Mouse (Mus musculus) CH12F3 (cell line): ENCODE results near the gene Dgkg.

Source experiments
- in situ Hi-C: fragments of 300-500 bp; cut with MboI; formaldehyde crosslinking; loops from 2 replicates; pipeline ENCODE4 v1.14.3; 2020; ENCODE audit warnings: low sequenced_read_pairs

Dgkg gene

DNA sequence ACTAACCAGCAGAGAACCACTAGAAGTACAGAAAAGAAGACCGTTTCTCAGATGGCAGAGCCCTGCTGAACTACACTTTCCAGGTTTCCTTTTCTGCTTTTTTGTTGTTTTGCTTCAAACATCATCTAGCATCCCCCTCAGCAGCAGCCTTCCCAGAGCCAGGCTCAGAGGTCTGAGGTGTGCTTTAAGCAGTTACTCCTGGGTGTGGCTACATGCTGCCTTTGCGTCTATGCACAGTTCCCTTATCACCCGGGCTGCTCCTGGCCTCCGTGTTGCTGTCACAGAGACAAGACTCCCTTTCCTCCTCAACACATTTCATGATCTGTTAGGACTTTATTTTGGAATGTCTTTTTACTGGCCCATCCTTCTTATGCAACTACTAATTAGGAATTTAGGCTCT lies 153.6 kb downstream of the Dgkg start:
- in situ Hi-C loops: no loop called here

DNA sequence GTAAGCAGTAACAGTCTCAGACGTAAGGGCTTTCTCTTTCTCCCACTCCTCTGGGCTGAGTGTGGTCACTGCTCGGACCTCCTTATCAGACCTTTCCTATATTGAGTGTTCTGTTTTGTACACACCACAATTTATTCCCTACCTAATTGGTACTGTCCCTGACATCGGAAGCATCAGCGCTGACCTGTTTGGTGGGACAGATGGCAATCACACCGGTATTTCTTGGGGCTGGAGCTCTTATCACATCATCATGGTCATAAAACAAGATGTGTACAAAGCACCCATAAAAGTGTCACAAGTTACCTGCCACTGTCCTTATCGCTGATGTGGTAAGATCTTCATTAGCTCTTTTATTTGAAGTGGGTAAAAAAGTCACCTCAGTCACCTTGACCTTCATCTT lies 155.2 kb downstream of the Dgkg start:
- in situ Hi-C loops: no loop called here

DNA sequence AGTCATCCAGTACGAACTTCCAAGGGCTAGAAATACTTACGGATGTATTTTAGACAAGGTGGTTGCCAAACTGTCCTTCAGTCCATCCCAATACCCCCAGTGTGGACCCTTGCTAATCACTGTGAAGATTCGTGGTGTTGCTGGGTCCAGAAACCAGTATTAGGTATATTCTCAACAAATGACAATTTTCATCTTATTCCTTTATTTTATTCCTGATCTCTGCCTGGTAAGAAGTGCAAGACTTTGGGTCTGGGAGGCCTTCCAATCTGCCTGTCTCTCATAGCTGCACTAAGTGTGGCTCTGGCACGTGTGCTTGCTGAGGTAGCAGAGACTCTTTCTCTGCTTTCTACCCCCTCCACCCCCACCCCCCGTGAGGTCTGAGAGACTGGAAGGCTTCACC lies 156.5 kb downstream of the Dgkg start:
- in situ Hi-C loops: no loop called here

DNA sequence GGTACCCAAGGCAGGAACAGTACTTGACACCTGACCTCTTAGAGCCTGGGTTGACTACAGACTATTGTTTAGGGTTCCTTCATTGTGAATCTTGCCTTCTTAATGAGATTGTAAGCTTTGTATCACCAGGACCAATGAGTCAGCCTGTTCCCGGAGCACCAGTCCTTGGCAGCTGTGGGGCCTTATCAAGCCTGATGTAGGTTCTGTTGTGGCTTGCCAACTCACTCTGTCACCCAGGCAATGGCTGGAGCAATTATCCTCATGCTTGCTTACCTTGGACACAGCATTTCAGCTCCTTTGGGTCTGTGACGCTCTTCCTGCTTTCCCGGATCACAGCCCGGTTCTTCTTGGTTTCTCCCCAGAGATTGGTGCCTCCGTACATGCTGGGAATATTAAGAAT lies 157.1 kb downstream of the Dgkg start:
- in situ Hi-C loops: no loop called here

DNA sequence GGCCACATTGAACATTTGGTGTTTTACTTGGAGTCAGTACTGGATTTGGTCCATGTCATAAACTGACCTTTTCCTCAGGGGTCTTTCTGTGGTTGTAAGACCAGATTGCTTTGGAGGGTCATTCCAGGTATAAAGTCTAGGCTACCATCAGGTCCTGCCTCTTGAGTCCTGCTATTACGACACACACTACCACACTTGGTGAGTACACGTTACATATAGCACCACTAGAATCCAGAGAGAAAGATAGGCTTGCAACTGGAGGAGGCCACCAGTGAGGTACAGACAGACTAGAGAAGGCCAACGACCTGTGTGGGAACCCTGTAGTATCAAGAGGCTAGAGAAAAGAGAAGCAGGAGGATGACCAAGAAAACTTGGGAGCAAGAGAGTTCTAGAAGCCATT lies 157.6 kb downstream of the Dgkg start:
- in situ Hi-C loops: no loop called here

DNA sequence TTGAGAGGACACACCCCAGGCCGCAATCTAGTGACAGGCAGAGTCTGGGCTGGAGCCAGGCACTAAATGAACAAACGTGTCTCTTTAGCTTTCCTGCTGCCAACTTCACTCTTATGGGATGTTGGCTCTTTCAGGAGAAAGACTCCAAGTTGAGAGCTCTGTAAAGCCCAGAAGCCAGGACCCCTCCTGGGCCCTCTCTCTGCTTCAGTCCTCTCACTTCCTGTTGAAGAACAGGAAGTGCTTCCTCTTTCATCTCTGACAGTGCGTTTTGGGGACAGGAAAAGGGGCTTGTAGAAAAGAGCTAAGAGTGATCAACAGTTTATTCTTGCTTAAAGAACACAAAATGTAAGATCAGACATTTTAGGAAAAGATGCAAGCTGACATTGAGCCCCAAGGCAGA lies 159.0 kb downstream of the Dgkg start:
- in situ Hi-C loops: no loop called here

DNA sequence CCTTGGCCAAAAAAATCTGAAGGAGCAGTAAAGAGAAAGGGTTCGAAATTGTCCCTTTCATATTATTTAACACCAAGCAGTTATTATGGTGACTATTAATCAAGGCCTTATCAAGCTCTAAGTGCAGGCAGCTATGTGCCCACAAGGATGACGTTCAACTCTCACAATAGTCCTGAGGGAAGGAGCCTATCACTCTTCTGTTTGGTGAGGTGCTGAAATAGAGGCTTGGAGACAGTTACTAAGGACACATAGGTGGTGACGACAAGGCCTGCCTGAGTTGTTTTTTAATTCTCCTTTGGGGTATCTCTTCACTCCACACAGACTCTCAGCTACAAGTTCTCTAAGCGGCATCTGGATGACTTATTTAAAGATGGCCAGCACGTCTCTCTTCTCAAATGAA lies 161.8 kb downstream of the Dgkg start:
- in situ Hi-C loops: no loop called here

DNA sequence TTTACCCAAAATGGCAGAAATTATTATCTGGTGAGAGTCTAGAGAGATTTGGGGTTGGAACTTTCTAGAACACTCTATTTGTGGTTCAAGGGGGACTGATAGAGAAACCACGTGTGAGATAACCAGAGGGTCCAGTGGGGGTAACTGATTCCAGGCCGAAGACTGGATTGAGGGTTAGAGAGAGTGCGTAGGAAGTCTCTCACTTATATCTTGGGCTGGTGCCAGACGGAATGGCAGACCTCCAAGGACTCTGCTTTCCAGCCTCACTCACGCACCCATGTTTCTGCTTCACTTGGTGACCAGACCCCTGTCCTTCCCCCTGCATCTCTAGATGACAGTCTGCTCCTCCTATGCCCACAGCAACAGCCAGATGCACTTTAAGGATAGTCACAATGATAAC lies 162.2 kb downstream of the Dgkg start:
- in situ Hi-C loops: no loop called here

DNA sequence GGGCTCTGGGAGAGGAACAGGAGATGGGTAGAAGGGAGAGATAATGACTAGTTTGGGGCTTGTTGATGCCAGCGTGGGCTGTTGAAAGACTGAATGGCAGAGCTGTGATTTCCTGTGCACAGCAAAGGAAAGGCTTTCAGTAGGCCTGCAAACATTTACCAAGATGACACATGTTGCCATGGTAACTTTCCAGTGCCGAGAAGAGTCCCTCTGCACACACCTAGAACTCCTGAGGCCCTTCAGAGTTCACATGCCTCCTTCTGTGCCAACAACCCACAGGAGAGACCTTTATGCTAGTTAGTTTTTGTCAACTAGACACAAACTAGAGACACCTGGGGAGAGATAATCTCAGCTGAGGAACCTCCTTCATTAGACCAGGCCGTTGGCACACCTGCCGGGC lies 163.6 kb downstream of the Dgkg start:
- in situ Hi-C loops: no loop called here

DNA sequence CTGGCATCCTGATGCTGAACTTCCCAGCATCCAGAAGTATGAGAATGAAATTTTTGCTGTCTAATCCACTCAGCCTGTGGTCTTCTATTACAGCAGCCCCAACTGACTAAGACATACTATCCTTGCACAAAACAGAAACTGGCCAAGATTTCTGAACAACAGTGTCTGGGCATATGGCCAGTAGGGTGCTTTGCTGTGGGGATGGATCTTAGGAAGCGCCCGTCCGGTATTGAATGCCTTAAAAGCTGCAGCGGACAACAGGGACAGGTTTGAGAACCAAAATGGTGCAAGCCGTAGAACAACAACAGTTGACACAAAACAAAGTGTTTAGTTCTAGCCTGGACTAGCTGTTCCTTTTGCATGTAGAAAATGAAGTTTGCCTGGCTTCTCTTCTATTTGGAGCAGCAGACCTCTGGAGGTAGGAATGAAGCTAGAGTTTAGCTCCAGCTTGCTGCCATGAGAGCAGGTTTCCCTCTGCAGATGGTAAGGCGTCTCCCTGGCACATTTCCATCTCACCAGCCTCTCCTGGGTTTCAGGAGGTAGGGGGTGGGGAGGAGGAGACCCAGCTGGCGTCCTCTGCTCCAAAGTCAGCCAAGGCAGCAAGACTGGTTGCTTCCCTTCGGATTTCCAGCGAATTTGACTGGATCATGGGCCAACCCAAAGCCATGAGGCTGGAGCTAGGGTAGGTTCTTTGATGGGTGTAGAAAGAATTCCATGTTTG lies 165.4 kb downstream of the Dgkg start:
- in situ Hi-C loops: no loop called here

DNA sequence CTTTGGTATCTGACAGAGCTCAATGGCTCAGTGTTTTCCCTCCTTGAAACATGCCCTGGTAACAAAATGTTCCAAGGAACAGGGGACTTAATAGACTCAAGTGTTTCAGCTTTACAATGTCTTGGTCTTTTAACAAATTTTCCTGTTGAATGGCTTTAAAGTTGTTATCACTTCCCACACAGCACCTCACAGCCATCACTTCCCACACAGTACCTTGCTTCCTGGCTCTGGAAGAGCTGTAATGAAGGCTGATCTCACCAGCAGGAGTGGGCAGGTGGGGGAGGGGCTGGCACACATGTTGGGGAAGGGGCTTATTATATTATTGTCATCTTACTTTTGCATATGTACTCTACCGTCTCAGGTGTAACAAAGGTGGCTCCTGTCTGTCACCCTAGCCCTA lies 173.1 kb downstream of the Dgkg start:
- in situ Hi-C loops: no loop called here

DNA sequence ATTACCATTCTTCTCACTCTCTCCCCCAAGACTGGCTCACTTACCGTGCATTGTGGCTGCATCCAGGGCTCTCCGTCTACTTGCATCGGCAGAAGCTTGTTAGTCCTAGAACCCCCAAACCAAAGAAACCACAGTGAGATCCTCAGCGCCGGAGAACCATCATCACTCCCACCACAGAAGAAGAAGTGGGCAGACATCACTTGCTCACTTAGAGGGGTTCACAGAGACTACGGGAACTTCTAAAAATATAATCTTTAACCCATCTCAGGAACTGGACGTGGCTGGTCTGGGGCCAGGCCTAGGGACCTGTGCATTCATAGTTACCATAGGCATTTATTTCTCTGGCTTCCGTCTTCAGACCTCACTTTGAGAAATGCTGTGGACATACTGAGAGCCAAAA lies 177.7 kb downstream of the Dgkg start:
- in situ Hi-C loops: no loop called here

DNA sequence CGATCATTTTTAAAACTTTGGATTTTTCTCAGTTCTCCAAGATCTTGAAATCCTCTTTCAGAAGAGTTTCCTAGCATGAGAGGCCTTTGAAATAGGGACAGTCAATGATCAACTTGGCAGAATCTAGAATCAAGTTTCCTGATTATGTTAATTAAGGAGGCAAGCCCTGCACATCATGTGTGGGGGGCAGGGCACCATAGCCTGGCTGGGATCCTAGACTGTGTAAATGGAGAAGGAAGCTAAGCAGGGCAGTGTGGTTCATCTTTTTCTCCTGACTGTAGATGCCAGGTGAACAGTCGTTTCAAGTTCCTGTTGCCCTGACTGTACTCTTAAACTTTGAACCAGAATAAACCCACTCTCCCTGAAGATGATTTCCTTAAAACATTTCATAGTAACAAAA lies 185.3 kb downstream of the Dgkg start:
- in situ Hi-C loops: no loop called here

DNA sequence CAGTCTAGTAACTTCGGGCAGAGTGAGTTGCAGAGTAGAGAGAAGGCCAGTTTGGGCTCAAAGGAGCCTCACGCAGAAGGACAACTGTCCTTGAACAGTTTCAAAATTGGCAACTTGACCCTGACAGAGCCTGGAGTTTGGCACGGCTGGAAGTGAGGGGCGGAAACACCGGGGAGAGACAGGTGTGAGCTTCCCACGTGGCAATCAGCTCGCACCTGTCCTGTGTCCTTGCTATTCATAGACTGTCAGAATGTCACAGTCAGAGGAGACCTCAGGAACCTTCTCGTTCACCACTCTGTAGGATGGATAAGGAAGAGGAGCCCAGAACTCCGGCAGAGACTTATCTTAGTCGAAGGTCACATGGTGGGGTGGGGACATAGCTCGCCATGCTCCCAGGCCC lies 187.6 kb downstream of the Dgkg start:
- in situ Hi-C loops: no loop called here

DNA sequence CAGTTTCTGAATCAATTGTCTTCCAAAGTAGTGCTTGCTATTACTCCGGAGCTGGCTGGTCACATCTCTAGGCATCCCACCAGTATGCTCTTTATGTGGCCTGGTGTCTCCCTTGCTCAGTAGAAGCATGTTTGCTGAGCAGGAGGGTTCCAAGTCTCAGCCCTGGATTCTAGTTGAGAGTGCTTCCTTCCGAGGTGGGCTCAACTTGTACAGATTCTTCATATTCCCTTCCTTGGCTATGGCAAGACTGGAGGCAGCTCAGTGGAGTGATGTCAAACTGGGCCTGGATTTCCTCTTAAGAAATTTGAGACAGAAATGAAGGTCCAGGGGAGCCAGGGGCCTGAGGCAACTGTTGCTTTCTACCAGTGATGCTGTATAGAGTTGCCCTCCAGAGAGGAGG lies 189.9 kb downstream of the Dgkg start:
- in situ Hi-C loops: no loop called here

DNA sequence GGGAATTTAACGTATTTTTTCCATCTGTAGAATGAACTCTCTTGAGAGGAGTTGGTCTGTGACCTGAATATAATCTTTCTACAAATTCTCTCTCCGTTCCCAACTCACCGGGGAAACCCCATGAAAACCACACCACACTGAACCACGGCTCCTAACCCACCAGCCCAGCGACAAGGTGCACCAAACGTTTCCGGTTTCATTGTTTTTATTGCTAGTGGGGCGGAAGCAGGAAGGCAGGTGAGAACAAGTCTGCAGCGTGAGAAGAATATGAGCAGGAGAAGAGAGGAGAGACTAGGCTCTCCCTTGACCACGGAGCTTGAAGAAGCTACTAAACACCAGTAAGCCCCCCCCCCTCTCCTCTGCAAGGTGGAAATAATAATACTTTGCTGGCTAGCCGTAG lies 190.6 kb downstream of the Dgkg start:
- in situ Hi-C loops: no loop called here

DNA sequence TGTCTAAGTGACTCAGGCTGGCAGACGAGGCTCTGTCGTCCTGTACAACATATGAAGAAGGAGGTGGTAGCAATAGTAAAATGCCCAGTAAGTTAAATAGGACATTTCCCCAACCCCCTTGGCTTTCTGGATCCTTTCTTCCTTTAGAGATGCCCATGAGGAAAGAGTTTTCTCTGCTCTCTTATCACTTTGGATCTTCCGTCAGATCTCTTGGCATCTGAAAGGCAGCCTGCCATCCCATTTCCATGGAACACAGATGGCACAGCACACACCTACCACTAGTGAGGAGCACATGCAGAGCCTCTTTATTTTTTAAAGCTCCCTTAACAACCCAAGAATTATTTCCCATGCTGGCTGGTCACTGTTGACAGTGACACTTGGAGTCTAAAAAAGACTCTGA lies 194.8 kb downstream of the Dgkg start:
- in situ Hi-C loops: no loop called here

DNA sequence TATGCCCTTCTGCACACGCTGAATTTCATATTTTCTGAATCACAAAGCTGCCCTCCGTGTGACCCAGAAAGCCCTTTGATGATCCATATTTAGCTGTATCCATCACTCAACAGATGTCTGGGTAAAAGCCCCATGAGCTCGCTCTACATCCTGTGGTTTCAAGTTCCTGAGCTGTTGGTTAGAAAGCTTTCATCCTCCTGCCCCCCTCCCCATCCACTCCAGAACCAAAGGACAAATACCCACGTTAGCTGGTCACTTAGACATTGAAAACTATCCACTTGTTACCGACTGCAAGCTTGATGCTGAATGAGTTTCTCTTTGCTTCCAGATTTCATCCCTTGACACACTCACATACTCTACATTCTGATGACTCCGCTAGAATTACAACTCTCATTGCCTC lies 195.3 kb downstream of the Dgkg start:
- in situ Hi-C loops: no loop called here

DNA sequence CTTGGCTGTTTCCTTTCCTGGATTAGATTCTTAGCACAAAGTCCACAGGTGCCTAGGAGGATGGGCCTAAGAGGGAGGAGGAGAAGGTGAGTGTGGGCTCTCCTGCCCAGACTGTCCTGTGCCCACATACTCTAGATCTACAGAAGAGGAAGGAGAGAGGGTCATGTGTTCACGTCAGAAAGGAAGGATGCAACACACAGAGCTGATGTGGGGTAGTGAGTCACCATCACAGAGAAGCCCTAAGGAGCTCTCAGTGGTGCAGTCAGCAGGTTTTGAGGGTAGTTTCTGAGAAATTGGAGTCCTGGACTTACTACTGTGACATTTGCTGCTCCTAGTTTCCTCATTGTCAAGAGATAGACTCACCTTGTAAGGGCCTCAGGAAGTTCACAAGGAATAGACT lies 196.1 kb downstream of the Dgkg start:
- in situ Hi-C loops: no loop called here

DNA sequence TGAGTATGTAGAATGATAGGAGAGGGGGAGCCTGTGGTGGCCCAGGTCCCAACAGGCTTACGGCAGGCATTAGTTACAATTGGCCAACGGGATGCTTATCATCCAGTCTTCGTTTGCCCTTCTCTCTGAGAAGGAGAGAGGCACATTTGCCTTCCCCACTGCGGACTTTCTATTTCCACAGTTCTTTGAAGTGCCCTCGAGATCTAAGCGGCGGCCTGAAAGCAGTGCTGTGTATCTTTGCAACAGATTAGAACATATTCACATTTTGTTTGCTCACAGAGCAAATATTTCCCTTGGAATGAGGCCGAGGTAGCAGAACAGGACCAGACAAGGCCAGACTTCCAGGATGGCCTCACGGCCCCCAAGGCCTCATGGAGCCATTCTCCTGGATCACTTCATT lies 204.9 kb downstream of the Dgkg start:
- in situ Hi-C loops: no loop called here

DNA sequence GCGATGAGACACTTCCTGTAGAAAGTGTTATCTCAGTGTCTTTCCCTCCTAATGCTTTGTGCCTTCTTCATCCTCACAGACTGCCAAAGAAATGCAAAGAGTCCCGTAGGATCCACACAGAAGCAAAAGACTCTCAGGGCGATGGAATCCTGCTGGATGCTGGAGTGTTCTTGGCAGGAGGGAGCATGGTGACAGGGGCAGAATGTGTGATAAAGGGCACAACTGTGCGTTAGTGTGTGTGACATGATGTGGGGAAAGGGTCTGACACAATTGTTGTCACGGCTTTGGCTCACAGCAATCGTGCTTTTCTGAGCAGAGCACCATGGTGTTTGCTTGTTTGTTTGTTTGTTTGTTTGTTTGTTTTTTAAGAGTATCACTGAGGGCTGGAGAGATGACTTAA lies 208.9 kb downstream of the Dgkg start:
- in situ Hi-C loops: no loop called here

DNA sequence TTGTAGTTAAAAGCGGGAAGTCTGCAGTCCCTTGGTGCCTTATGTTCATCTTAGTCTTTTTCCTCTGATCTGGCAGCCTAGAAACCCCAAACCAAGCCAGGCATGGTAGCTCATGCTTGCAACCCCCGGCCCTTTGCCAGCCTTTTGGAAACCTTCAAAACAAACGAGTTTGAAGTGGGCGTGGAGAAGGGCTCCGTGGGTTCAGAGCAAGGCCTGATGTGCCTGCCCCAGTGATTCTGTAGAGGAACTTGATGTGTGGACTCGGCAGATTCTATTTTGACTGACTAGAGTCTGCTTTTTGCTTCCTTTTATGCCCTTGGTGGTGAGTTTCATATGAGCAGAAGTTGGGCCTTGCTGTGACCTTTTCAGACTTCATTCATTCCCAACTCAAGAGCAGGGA lies 212.2 kb downstream of the Dgkg start:
- in situ Hi-C loops: no loop called here

DNA sequence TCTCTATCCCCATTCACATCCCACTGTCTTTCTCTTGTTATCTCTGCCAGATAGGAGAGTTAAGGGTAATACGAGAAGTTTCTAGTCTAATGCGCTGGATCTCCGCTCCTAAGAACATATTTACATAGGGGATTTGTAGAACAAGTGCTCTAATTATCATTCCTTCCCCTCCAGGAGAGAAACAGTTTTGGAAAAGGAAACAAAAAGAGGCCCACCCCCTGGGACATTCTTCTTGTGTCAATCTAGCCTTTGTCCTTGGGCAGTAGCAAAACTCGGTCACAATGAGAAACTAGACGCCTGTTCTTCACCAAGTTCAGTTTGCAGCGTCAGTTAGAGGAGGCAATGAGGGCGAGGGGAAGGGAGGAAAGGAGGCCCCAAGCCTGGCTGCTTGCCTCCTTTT lies 214.8 kb downstream of the Dgkg start:
- in situ Hi-C loops: no loop called here

DNA sequence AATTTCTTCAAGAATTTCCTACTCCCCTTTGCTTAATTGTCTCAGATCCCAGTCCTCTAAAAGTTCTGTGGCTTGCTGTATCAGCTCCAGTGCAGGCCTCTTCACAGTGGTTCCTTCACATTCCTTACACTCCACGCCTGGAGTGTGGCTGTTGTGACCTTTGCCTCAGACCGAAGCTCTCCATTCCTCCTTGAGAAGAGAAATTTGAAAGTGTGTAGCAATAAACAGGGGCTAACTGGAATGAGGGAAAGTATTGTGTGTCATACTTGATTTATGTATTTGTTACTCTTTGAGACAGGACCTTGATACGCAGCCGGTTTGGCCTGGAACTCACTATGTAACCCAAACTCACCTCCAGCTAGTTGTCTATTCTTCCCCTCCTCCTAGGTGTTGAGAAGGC lies 215.7 kb downstream of the Dgkg start:
- in situ Hi-C loops: no loop called here
